Comparison of ENCODE assay signal across 8 mouse cellular contexts in the genomic region with DNA sequence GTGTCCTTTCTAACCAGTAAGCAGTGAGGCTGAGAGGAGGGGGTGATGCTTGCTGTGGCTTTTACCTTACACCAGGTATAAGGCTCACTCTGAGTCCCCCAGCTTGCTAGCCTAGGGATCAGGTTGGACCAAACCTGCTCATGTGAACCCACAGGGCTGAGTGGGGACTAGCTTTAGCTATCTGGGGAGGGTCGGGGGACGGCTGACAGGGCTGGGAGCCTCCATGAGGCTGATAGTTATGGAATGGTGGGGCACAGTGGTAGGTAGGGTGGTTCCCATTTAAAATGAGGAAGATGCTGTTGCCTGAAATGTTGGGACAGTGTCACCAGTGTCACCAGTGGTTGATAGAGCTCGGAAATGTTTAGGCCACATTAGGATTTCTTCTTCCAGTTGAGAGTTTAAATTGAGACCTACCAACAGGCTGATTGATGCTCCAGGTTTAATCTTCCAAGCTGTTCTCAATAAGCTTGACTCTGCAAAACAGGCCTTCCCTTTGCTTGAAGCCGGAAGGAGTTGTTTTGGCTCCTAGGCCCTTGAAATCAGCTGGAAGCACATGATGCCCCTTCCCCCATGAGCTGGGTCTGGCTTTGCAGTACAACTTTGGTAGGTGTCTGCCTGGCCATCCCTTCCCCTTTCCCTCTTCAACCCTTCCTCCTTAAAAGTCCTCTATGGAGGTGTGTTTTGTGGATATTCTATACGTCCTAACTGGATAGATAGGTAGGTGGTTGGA. TPM values are rescaled to one million over a fixed set of nuclear protein-coding genes. Genes with fewer than 3 reads are reported as not detected.
A peak's percentile ranks its signal among the peaks of the same experiment; 100 is the strongest.
DNase-seq lines count a peak whose midpoint lies in the region; ATAC-seq and TF ChIP-seq lines count a peak whose summit lies in the region.

No protein-coding gene starts in this region.

- no peaks in the 10 kb centered on the region for H3K27me3 ChIP-seq in intestine, postnatal 0 days (replicated peaks; ENCODE audit: control insufficient read depth, insufficient read depth, low read length)
- H3K27me3 ChIP-seq in midbrain, embryonic 10.5 days (ENCODE audit: low read depth, poor library complexity, severe bottlenecking) = peaks cover 5% of the 10 kb centered on the region; the same call in 1 of the 2 replicates

- no peaks in the 10 kb centered on the region for H3K9me3 ChIP-seq in intestine, postnatal 0 days (ENCODE audit: control insufficient read depth)
- no peaks in the 10 kb centered on the region for H3K9me3 ChIP-seq in midbrain, embryonic 10.5 days (replicated peaks)

- TF ChIP-seq POLR2A in embryonic fibroblast, embryonic 13.5 days (IDR thresholded peaks at IDR 0.05; ENCODE audit: low read depth, low read length) = no peak

- WGBS in intestine, postnatal 0 days = 24% methylated on average over 5 of the region's 5 CpGs
- 69% methylated on average over 5 of the region's 5 CpGs for WGBS in midbrain, embryonic 10.5 days

- no peak overlapping the region for H3K27ac ChIP-seq in embryonic fibroblast, embryonic 13.5 days (ENCODE audit: insufficient read depth, low read length)
- H3K27ac ChIP-seq in intestine, postnatal 0 days (ENCODE audit: low read depth, low read length) = peak overlapping the region; percentile 85
- H3K27ac ChIP-seq in midbrain, embryonic 10.5 days (replicated peaks) = peak overlapping the region; percentile 52; the same call in 1 of the 2 replicates

- H3K36me3 ChIP-seq in intestine, postnatal 0 days (ENCODE audit: control insufficient read depth, insufficient read depth) = no peaks in the 10 kb centered on the region
- H3K36me3 ChIP-seq in midbrain, embryonic 10.5 days = peaks cover 10% of the 10 kb centered on the region; the same call in 1 of the 2 replicates

- no peak for TF ChIP-seq CTCF in embryonic fibroblast, embryonic 13.5 days (IDR thresholded peaks at IDR 0.05; ENCODE audit: borderline replicate concordance, insufficient read depth, low read length)
- no peak for TF ChIP-seq CTCF in intestine, postnatal 0 days (IDR thresholded peaks at IDR 0.05; ENCODE audit: low read depth)

- no peak for ATAC-seq in intestine, postnatal 0 days
- no peak for ATAC-seq in megakaryocyte progenitor cell, adult 5-6 weeks (replicated peaks; ENCODE audit: poor library complexity)

- peak overlapping the region; percentile 90 for H3K4me2 ChIP-seq in intestine, postnatal 0 days (replicated peaks; ENCODE audit: low read depth)

- peak overlapping the region; percentile 76 for H3K4me3 ChIP-seq in embryonic fibroblast, embryonic 13.5 days (ENCODE audit: insufficient read depth, low read length)
- peak overlapping the region; percentile 91 for H3K4me3 ChIP-seq in intestine, postnatal 0 days (ENCODE audit: low read depth, low read length)
- peak overlapping the region; percentile 82 for H3K4me3 ChIP-seq in midbrain, embryonic 10.5 days

- H3K4me1 ChIP-seq in embryonic fibroblast, embryonic 13.5 days (ENCODE audit: control insufficient read depth, insufficient read depth, low read length) = peaks cover 11% of the 10 kb centered on the region
- H3K4me1 ChIP-seq in intestine, postnatal 0 days (replicated peaks; ENCODE audit: control insufficient read depth, insufficient read depth, low read length) = peaks cover 15% of the 10 kb centered on the region
- peaks cover 45% of the 10 kb centered on the region for H3K4me1 ChIP-seq in midbrain, embryonic 10.5 days

- H3K9ac ChIP-seq in intestine, postnatal 0 days (ENCODE audit: low read depth, low read length) = peak overlapping the region; percentile 91

- peak; percentile 27 for DNase-seq in kidney, adult 9 months
- DNase-seq in kidney, adult 18-20 months = no peak
- no peak for DNase-seq in midbrain, embryonic 10.5 days (ENCODE audit: low spot score)
- DNase-seq in spleen, postnatal 14 days (ENCODE audit: low spot score in 2 of 2) = no peak
- DNase-seq in urinary bladder, postnatal 10 days (ENCODE audit: low spot score) = no peak

RNA-seq across cellular contexts. Expression of a gene that starts 1.8 kb away (rescaled TPM):
- polyA plus RNA-seq in embryonic fibroblast, embryonic 13.5 days (2011; ENCODE audit: insufficient read length, low read depth, missing spikeins) = 25.8 and 27.0 TPM in 2 replicates
- polyA plus RNA-seq in intestine, postnatal 0 days (2015; fragmentation: Nextera tagmentation; extraction: Ambion mirVana) = 6.5 and 7.6 TPM in 2 replicates
- polyA plus RNA-seq in midbrain, embryonic 10.5 days (2016; fragmentation: Nextera tagmentation; extraction: Ambion mirVana) = 12.9 and 15.5 TPM in 2 replicates
- total RNA-seq in megakaryocyte progenitor cell, adult 5-6 weeks (2015) = 5.4 and 8.7 TPM in 2 replicates
- total RNA-seq in megakaryocyte progenitor cell, adult 5-6 weeks (2017) = 4.8 and 5.5 TPM in 2 replicates
